Mouse (Mus musculus): ENCODE measurements around the gene Nr5a2. TPM values are rescaled to one million over a fixed set of nuclear protein-coding genes. Genes with fewer than 3 reads are reported as not detected.

Gene Nr5a2
- polyA plus RNA-seq, 1 experiment = 0.10 TPM

- no peak overlapping the region for H3K4me3 ChIP-seq (replicated peaks; ENCODE audit: insufficient read depth, low read depth, low read length)
- 67% methylated on average over 3 of the region's 3 CpGs for WGBS
- H3K27ac ChIP-seq (ENCODE audit: insufficient read depth, low read length) = no peak overlapping the region
- H3K27me3 ChIP-seq (ENCODE audit: control insufficient read depth, insufficient read depth, low read length) = peaks cover 1% of the 10 kb centered on the region; the same call in 1 of the 2 replicates
- TF ChIP-seq CTCF (IDR thresholded peaks at IDR 0.05; ENCODE audit: borderline replicate concordance, insufficient read depth, low read depth, low read length) = no peak
- TF ChIP-seq POLR2A (IDR thresholded peaks at IDR 0.05; ENCODE audit: borderline replicate concordance, insufficient read depth, low read length) = no peak
- peaks cover 4% of the 10 kb centered on the region for H3K4me1 ChIP-seq (ENCODE audit: control insufficient read depth, insufficient read depth, low read length)
- no peak for DNase-seq
Measured at GRCm38 (mm10) chr1:136954108-136954494, 6.1 kb downstream of the Nr5a2 start.

GRCm38 (mm10) chr1:136953444-136954107 is 6.7 kb downstream of the Nr5a2 start:
- 10% methylated on average over 15 of the region's 15 CpGs for WGBS
- no peak overlapping the region for H3K4me3 ChIP-seq (replicated peaks; ENCODE audit: insufficient read depth, low read depth, low read length)
- TF ChIP-seq POLR2A (IDR thresholded peaks at IDR 0.05; ENCODE audit: borderline replicate concordance, insufficient read depth, low read length) (no peak), CTCF (IDR thresholded peaks at IDR 0.05; ENCODE audit: borderline replicate concordance, insufficient read depth, low read depth, low read length) (no peak)

GRCm38 (mm10) chr1:136952609-136953311 is 7.5 kb downstream of the Nr5a2 start:
- Histone ChIP-seq H3K27me3 (ENCODE audit: control insufficient read depth, insufficient read depth, low read length) (peaks cover 4% of the 10 kb centered on the region; the same call in 1 of the 2 replicates), H3K27ac (ENCODE audit: insufficient read depth, low read length) (no peak overlapping the region), H3K4me1 (ENCODE audit: control insufficient read depth, insufficient read depth, low read length) (peaks cover 4% of the 10 kb centered on the region), H3K4me3 (replicated peaks; ENCODE audit: insufficient read depth, low read depth, low read length) (no peak overlapping the region)
- DNase-seq = no peak
- TF ChIP-seq CTCF (IDR thresholded peaks at IDR 0.05; ENCODE audit: borderline replicate concordance, insufficient read depth, low read depth, low read length) (no peak), POLR2A (IDR thresholded peaks at IDR 0.05; ENCODE audit: borderline replicate concordance, insufficient read depth, low read length) (no peak)
- WGBS = 2% methylated on average over 39 of the region's 39 CpGs

More at GRCm38 (mm10) chr1:136953444-136954107, 6.7 kb downstream of the Nr5a2 start:
- no peak for DNase-seq
- Histone ChIP-seq H3K27me3 (ENCODE audit: control insufficient read depth, insufficient read depth, low read length) (peaks cover 3% of the 10 kb centered on the region; the same call in 1 of the 2 replicates), H3K27ac (ENCODE audit: insufficient read depth, low read length) (no peak overlapping the region), H3K4me1 (ENCODE audit: control insufficient read depth, insufficient read depth, low read length) (peaks cover 4% of the 10 kb centered on the region)

- H3K4me1 ChIP-seq (ENCODE audit: control insufficient read depth, insufficient read depth, low read length) = peaks cover 4% of the 10 kb centered on the region
- no peak overlapping the region for H3K27ac ChIP-seq (ENCODE audit: insufficient read depth, low read length)
- 4% methylated on average over 21 of the region's 21 CpGs for WGBS
- DNase-seq = no peak
- H3K27me3 ChIP-seq (ENCODE audit: control insufficient read depth, insufficient read depth, low read length) = peaks cover 5% of the 10 kb centered on the region; the same call in 1 of the 2 replicates
- no peak for TF ChIP-seq CTCF (IDR thresholded peaks at IDR 0.05; ENCODE audit: borderline replicate concordance, insufficient read depth, low read depth, low read length)
- TF ChIP-seq POLR2A (IDR thresholded peaks at IDR 0.05; ENCODE audit: borderline replicate concordance, insufficient read depth, low read length) = no peak
- peak overlapping the region; percentile 28 for H3K4me3 ChIP-seq (replicated peaks; ENCODE audit: insufficient read depth, low read depth, low read length)
Measured at GRCm38 (mm10) chr1:136951946-136952531, 8.2 kb downstream of the Nr5a2 start.

- peaks cover 4% of the 10 kb centered on the region for H3K4me1 ChIP-seq (ENCODE audit: control insufficient read depth, insufficient read depth, low read length)
- TF ChIP-seq CTCF (IDR thresholded peaks at IDR 0.05; ENCODE audit: borderline replicate concordance, insufficient read depth, low read depth, low read length) = no peak
- no peak for TF ChIP-seq POLR2A (IDR thresholded peaks at IDR 0.05; ENCODE audit: borderline replicate concordance, insufficient read depth, low read length)
- no peak overlapping the region for H3K27ac ChIP-seq (ENCODE audit: insufficient read depth, low read length)
- 42% methylated on average over 3 of the region's 3 CpGs for WGBS
- H3K4me3 ChIP-seq (replicated peaks; ENCODE audit: insufficient read depth, low read depth, low read length) = no peak overlapping the region
- peaks cover 5% of the 10 kb centered on the region; the same call in 1 of the 2 replicates for H3K27me3 ChIP-seq (ENCODE audit: control insufficient read depth, insufficient read depth, low read length)
- DNase-seq = no peak
Measured at GRCm38 (mm10) chr1:136951155-136951650, 9.0 kb downstream of the Nr5a2 start.

- no peak overlapping the region for H3K4me3 ChIP-seq (replicated peaks; ENCODE audit: insufficient read depth, low read depth, low read length)
- TF ChIP-seq POLR2A (IDR thresholded peaks at IDR 0.05; ENCODE audit: borderline replicate concordance, insufficient read depth, low read length) (no peak), CTCF (IDR thresholded peaks at IDR 0.05; ENCODE audit: borderline replicate concordance, insufficient read depth, low read depth, low read length) (no peak)
- H3K27me3 ChIP-seq (ENCODE audit: control insufficient read depth, insufficient read depth, low read length) = peaks cover 8% of the 10 kb centered on the region; the same call in 1 of the 2 replicates
- DNase-seq = no peak
- 5% methylated on average over 12 of the region's 12 CpGs for WGBS
- H3K27ac ChIP-seq (ENCODE audit: insufficient read depth, low read length) = no peak overlapping the region
- H3K4me1 ChIP-seq (ENCODE audit: control insufficient read depth, insufficient read depth, low read length) = peaks cover 4% of the 10 kb centered on the region
Measured at GRCm38 (mm10) chr1:136949323-136949741, 10.9 kb downstream of the Nr5a2 start.

- H3K27ac ChIP-seq (ENCODE audit: insufficient read depth, low read length) = no peak overlapping the region
- peaks cover 8% of the 10 kb centered on the region; the same call in 1 of the 2 replicates for H3K27me3 ChIP-seq (ENCODE audit: control insufficient read depth, insufficient read depth, low read length)
- DNase-seq = no peak
- 1% methylated on average over 61 of the region's 61 CpGs for WGBS
- TF ChIP-seq POLR2A (IDR thresholded peaks at IDR 0.05; ENCODE audit: borderline replicate concordance, insufficient read depth, low read length) (no peak), CTCF (IDR thresholded peaks at IDR 0.05; ENCODE audit: borderline replicate concordance, insufficient read depth, low read depth, low read length) (no peak)
- H3K4me3 ChIP-seq (replicated peaks; ENCODE audit: insufficient read depth, low read depth, low read length) = no peak overlapping the region
- H3K4me1 ChIP-seq (ENCODE audit: control insufficient read depth, insufficient read depth, low read length) = peaks cover 4% of the 10 kb centered on the region
Measured at GRCm38 (mm10) chr1:136948511-136949275, 11.6 kb downstream of the Nr5a2 start.

Data from cerebellum, adult 2 months (tissue).